Mouse (Mus musculus) myocyte (in vitro differentiated cells): ENCODE data around the gene Dtx3l. TPM values are rescaled to one million over a fixed set of nuclear protein-coding genes. Genes with fewer than 3 reads are reported as not detected.

Experiments
- H3K27me3 ChIP-seq: one replicate; pipeline ENCODE4 v1.6.1; 2011; ENCODE audit not compliant: control insufficient read depth, insufficient read depth, insufficient read length
- H3K36me3 ChIP-seq: one replicate; pipeline ENCODE4 v1.6.1; 2011; ENCODE audit not compliant: control insufficient read depth, insufficient read depth
- H3K4me2 ChIP-seq: one replicate; pipeline ENCODE4 v1.6.1; 2011; ENCODE audit warnings: low read depth, control low read depth
- H3K4me3 ChIP-seq: one replicate; pipeline ENCODE4 v1.5.1; 2011; ENCODE audit warnings: mild to moderate bottlenecking, control low read depth, moderate library complexity
- H3K79me2 ChIP-seq: one replicate; pipeline ENCODE4 v1.6.1; 2011; ENCODE audit not compliant: control insufficient read depth, insufficient read depth
- H3ac ChIP-seq: one replicate; pipeline ENCODE4 v1.6.1; 2011; ENCODE audit not compliant: control insufficient read depth, insufficient read length
- CEBPB ChIP-seq: IDR thresholded peaks from 2 replicates; pipeline ENCODE4 v1.6.1; 2011; ENCODE audit warnings: mild to moderate bottlenecking, moderate library complexity; ENCODE audit not compliant: poor library complexity, insufficient read depth, severe bottlenecking
- E2F4 ChIP-seq: IDR thresholded peaks from one replicate; pipeline ENCODE4 v1.6.1; 2011; ENCODE audit warnings: mild to moderate bottlenecking, control low read depth, moderate library complexity; ENCODE audit not compliant: insufficient read depth
- MAX ChIP-seq: IDR thresholded peaks from one replicate; pipeline ENCODE4 v1.6.1; 2011; ENCODE audit warnings: low read depth, mild to moderate bottlenecking, control low read depth
- MYOD1 ChIP-seq, 3 experiments: IDR thresholded peaks; one replicate each; pipeline ENCODE4 v1.6.1; 2011; ENCODE audit warnings: control low read depth in 2 of 3, low read depth in 2 of 3, mild to moderate bottlenecking in 2 of 3, moderate library complexity in 1 of 3; ENCODE audit not compliant: insufficient read length in 2 of 3, control insufficient read depth in 1 of 3
- MYOG ChIP-seq, 3 experiments: IDR thresholded peaks; one replicate each; pipeline ENCODE4 v1.6.1; 2011; ENCODE audit warnings: control low read depth in 2 of 3, low read depth in 2 of 3, mild to moderate bottlenecking in 2 of 3; ENCODE audit not compliant: insufficient read length in 2 of 3, control insufficient read depth in 1 of 3, insufficient read depth in 1 of 3
- POLR2A ChIP-seq: IDR thresholded peaks from one replicate; pipeline ENCODE4 v1.6.1; 2011; ENCODE audit warnings: low read depth, mild to moderate bottlenecking, control low read depth, moderate library complexity; ENCODE audit not compliant: insufficient read length
- POLR2AphosphoS2 ChIP-seq: IDR thresholded peaks from one replicate; pipeline ENCODE4 v1.6.1; 2011; ENCODE audit warnings: low read depth, control low read depth; ENCODE audit not compliant: insufficient read length
- REST ChIP-seq: IDR thresholded peaks from one replicate; pipeline ENCODE4 v1.6.1; 2011; ENCODE audit warnings: mild to moderate bottlenecking, control low read depth, moderate library complexity; ENCODE audit not compliant: insufficient read depth, insufficient read length
- SRF ChIP-seq: IDR thresholded peaks from one replicate; pipeline ENCODE4 v1.6.1; 2011; ENCODE audit warnings: low read depth; ENCODE audit not compliant: control insufficient read depth, insufficient read length
- TCF12 ChIP-seq: IDR thresholded peaks from one replicate; pipeline ENCODE4 v1.6.1; 2011; ENCODE audit warnings: mild to moderate bottlenecking, control low read depth; ENCODE audit not compliant: poor library complexity, insufficient read depth, severe bottlenecking
- TCF3 ChIP-seq: IDR thresholded peaks from one replicate; pipeline ENCODE4 v1.6.1; 2011; ENCODE audit warnings: low read depth, control low read depth; ENCODE audit not compliant: insufficient read length
- USF1 ChIP-seq: IDR thresholded peaks from one replicate; pipeline ENCODE4 v1.6.1; 2011; ENCODE audit warnings: low read depth, mild to moderate bottlenecking, control low read depth, moderate library complexity
- polyA plus RNA-seq: library from polyadenylated mRNA; unstranded; fragments of >200 nt; fragmentation: generic; extraction: Trizol; gene quantifications from one replicate; pipeline ENCODE4 v1.2.1, GENCODE M21; 2012; ENCODE audit warnings: missing spikeins

The Dtx3l gene
- polyA plus RNA-seq, 1 experiment: 0.83 TPM

- TF ChIP-seq MYOG (IDR thresholded peaks at IDR 0.05; ENCODE audit: control insufficient read depth in 1 of 3, insufficient read depth in 1 of 3, insufficient read length in 2 of 3, low read depth in 2 of 3): no peak
- TF ChIP-seq USF1: no peak
- no peak for TF ChIP-seq MYOD1 (IDR thresholded peaks at IDR 0.05; ENCODE audit: control insufficient read depth in 1 of 3, insufficient read length in 2 of 3, low read depth in 2 of 3)
- TF ChIP-seq POLR2A: no peak
- TF ChIP-seq E2F4: no peak
- no peak for TF ChIP-seq TCF12
- no peak for TF ChIP-seq POLR2AphosphoS2
- no peak for TF ChIP-seq CEBPB
- TF ChIP-seq SRF: no peak
- no peak for TF ChIP-seq MAX
- TF ChIP-seq REST: no peak
- no peak for TF ChIP-seq TCF3
- H3ac ChIP-seq: no peak overlapping the region
- no peaks in the 10 kb centered on the region for H3K79me2 ChIP-seq
- H3K36me3 ChIP-seq: no peaks in the 10 kb centered on the region
- H3K27me3 ChIP-seq: no peaks in the 10 kb centered on the region
- no peak overlapping the region for H3K4me2 ChIP-seq
- no peak overlapping the region for H3K4me3 ChIP-seq
Measured at GRCm38 (mm10) chr16:35905819-35906485, 33.0 kb downstream of the Dtx3l start.

- Histone ChIP-seq H3K27me3 (no peaks in the 10 kb centered on the region), H3K79me2 (no peaks in the 10 kb centered on the region), H3ac (no peak overlapping the region), H3K4me2 (no peak overlapping the region), H3K36me3 (no peaks in the 10 kb centered on the region), H3K4me3 (no peak overlapping the region)
- TF ChIP-seq TCF3 (no peak), MAX (no peak), CEBPB (no peak), USF1 (no peak), MYOG (IDR thresholded peaks at IDR 0.05; ENCODE audit: control insufficient read depth in 1 of 3, insufficient read depth in 1 of 3, insufficient read length in 2 of 3, low read depth in 2 of 3) (peak in 2 of 3 experiments; percentile 48 to 69), E2F4 (no peak), MYOD1 (IDR thresholded peaks at IDR 0.05; ENCODE audit: control insufficient read depth in 1 of 3, insufficient read length in 2 of 3, low read depth in 2 of 3) (peak in 2 of 3 experiments; percentile 31 to 54), POLR2AphosphoS2 (no peak), SRF (no peak), REST (no peak), TCF12 (no peak)
Measured at GRCm38 (mm10) chr16:35905355-35905754, 33.6 kb downstream of the Dtx3l start.

GRCm38 (mm10) chr16:35904121-35904736 is 34.7 kb downstream of the Dtx3l start:
- no peak overlapping the region for H3ac ChIP-seq
- H3K4me3 ChIP-seq: no peak overlapping the region
- H3K79me2 ChIP-seq: no peaks in the 10 kb centered on the region
- TF ChIP-seq USF1 (no peak), TCF12 (no peak), E2F4 (no peak), POLR2A (no peak), POLR2AphosphoS2 (no peak), MAX (no peak), REST (no peak), SRF (no peak), MYOG (IDR thresholded peaks at IDR 0.05; ENCODE audit: control insufficient read depth in 1 of 3, insufficient read depth in 1 of 3, insufficient read length in 2 of 3, low read depth in 2 of 3) (no peak), TCF3 (no peak), CEBPB (no peak)
- no peaks in the 10 kb centered on the region for H3K27me3 ChIP-seq
- no peak overlapping the region for H3K4me2 ChIP-seq
- no peaks in the 10 kb centered on the region for H3K36me3 ChIP-seq

GRCm38 (mm10) chr16:35903014-35903640 is 35.8 kb downstream of the Dtx3l start:
- Histone ChIP-seq H3K4me3 (no peak overlapping the region), H3K36me3 (no peaks in the 10 kb centered on the region), H3K27me3 (no peaks in the 10 kb centered on the region), H3ac (no peak overlapping the region), H3K79me2 (no peaks in the 10 kb centered on the region), H3K4me2 (no peak overlapping the region)
- TF ChIP-seq MYOD1 (IDR thresholded peaks at IDR 0.05; ENCODE audit: control insufficient read depth in 1 of 3, insufficient read length in 2 of 3, low read depth in 2 of 3): no peak
- TF ChIP-seq POLR2AphosphoS2: no peak
- no peak for TF ChIP-seq SRF
- no peak for TF ChIP-seq TCF12
- no peak for TF ChIP-seq USF1
- no peak for TF ChIP-seq MYOG (IDR thresholded peaks at IDR 0.05; ENCODE audit: control insufficient read depth in 1 of 3, insufficient read depth in 1 of 3, insufficient read length in 2 of 3, low read depth in 2 of 3)
